Mouse (Mus musculus) bone marrow, adult 2 months (tissue): ENCODE measurements around the gene Mllt1. TPM values are rescaled to one million over a fixed set of nuclear protein-coding genes. Genes with fewer than 3 reads are reported as not detected.

Experiments
- H3K27ac ChIP-seq: fragments of 200-500 bp; 2 replicates; pipeline ENCODE4 v1.5.1; 2012; ENCODE audit warnings: low read depth, mild to moderate bottlenecking, control low read depth, inconsistent platforms, low read length; ENCODE audit not compliant: control insufficient read depth, poor library complexity, insufficient read depth
- H3K4me1 ChIP-seq: fragments of 200-500 bp; 2 replicates; pipeline ENCODE4 v1.6.1; 2011; ENCODE audit warnings: low read length; ENCODE audit not compliant: control insufficient read depth, insufficient read depth
- H3K4me3 ChIP-seq: fragments of 200-500 bp; replicated peaks from 2 replicates; pipeline ENCODE3; 2011; ENCODE audit warnings: mild to moderate bottlenecking, low read depth, low read length, control low read depth; ENCODE audit not compliant: control insufficient read depth
- CTCF ChIP-seq: fragments of 200-500 bp; IDR thresholded peaks from 2 replicates; pipeline ENCODE4 v1.5.1; 2011; ENCODE audit warnings: low read length, control low read depth; ENCODE audit not compliant: control insufficient read depth, insufficient read depth
- POLR2A ChIP-seq: fragments of 200-500 bp; IDR thresholded peaks from 2 replicates; pipeline ENCODE4 v1.6.1; 2011; ENCODE audit warnings: low read depth, mild to moderate bottlenecking, control low read depth, low read length, borderline replicate concordance; ENCODE audit not compliant: control insufficient read depth
- WGBS: fragments of 180-500 bp; shearing (Covaris S2); methylation state at CpG from one replicate; pipeline ENCODE4 v1.1.7; 2018; 5-methylcytosine and 5-hydroxymethylcytosine counted together
- polyA plus RNA-seq: library from polyadenylated mRNA; stranded (reverse); fragments of >200 nt; gene quantifications from 2 replicates; pipeline ENCODE4 v1.2.4, GENCODE M21; 2011; ENCODE audit warnings: low replicate concordance; ENCODE audit not compliant: missing spikeins, insufficient read depth, insufficient read length

Mllt1 gene
- polyA plus RNA-seq, 1 experiment, result 17.3 TPM

DNA sequence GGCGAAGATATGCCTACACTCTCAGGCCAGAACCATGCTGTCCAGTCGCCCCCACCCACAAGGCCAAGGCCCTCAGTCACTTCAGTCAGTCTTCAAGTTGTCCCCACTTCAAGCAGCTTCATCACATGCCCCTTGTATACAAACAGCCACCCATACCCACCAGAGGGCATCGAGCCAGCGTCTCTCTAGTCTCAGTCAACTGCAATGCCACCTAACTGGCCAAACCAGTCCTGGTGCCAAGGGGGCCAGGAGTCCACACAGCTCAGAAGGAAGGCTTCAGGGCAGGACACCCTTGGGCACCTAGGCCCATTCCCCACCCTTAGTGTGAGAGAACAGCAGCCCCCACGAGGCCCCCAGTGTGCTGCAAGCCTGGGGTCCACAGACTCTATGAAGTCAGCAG lies 28.1 kb downstream of the Mllt1 start:
- Histone ChIP-seq H3K4me3 (no peak overlapping the region), H3K27ac (no peak overlapping the region), H3K4me1 (no peaks in the 10 kb centered on the region)
- TF ChIP-seq POLR2A (no peak), CTCF (no peak)
- WGBS, result 89% methylated on average over 5 of the region's 5 CpGs

GRCm38 (mm10) chr17:56906166-56906565 lies 29.0 kb downstream of the Mllt1 start:
- 85% methylated on average over 3 of the region's 3 CpGs for WGBS
- TF ChIP-seq CTCF (no peak), POLR2A (no peak)
- H3K4me1 ChIP-seq, result no peaks in the 10 kb centered on the region

DNA sequence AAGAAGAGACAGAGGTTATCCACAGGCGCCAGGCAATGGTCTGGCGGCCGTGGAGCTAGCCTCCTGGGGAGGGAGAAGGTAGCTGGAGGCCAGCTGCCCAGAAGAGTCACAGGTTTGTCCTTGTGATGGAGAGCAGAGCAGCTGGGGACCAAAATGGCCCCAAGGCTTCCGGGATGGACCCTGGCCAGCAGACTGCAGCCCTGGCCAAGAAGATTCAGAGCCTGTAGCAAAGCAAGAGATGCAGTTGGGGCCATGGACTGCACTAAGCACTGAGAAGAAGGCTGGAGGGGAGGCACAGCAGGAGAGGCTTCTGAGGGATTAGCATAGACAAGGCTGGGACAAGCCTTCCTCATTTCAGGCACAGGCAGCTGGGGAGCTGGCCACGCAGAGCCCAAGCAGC lies 32.5 kb downstream of the Mllt1 start:
- TF ChIP-seq CTCF (no peak), POLR2A (no peak)
- no peak overlapping the region for H3K4me3 ChIP-seq
- 90% methylated on average over 5 of the region's 5 CpGs for WGBS
- H3K27ac ChIP-seq, result no peak overlapping the region
- no peaks in the 10 kb centered on the region for H3K4me1 ChIP-seq

More at GRCm38 (mm10) chr17:56906166-56906565, 29.0 kb downstream of the Mllt1 start:
- Histone ChIP-seq H3K4me3 (no peak overlapping the region), H3K27ac (no peak overlapping the region)

GRCm38 (mm10) chr17:56897630-56898195 lies 37.5 kb downstream of the Mllt1 start:
- TF ChIP-seq POLR2A (no peak), CTCF (peak; percentile 98)
- Histone ChIP-seq H3K4me1 (peaks cover 2% of the 10 kb centered on the region; the same call in 1 of the 2 replicates), H3K4me3 (no peak overlapping the region), H3K27ac (no peak overlapping the region)
- WGBS, result 70% methylated on average over 7 of the region's 7 CpGs

GRCm38 (mm10) chr17:56896513-56897129 lies 38.6 kb downstream of the Mllt1 start:
- no peak for TF ChIP-seq POLR2A
- TF ChIP-seq CTCF, result no peak
- no peak overlapping the region for H3K4me3 ChIP-seq
- 83% methylated on average over 6 of the region's 6 CpGs for WGBS
- H3K27ac ChIP-seq, result no peak overlapping the region
- peaks cover 2% of the 10 kb centered on the region; the same call in 1 of the 2 replicates for H3K4me1 ChIP-seq

DNA sequence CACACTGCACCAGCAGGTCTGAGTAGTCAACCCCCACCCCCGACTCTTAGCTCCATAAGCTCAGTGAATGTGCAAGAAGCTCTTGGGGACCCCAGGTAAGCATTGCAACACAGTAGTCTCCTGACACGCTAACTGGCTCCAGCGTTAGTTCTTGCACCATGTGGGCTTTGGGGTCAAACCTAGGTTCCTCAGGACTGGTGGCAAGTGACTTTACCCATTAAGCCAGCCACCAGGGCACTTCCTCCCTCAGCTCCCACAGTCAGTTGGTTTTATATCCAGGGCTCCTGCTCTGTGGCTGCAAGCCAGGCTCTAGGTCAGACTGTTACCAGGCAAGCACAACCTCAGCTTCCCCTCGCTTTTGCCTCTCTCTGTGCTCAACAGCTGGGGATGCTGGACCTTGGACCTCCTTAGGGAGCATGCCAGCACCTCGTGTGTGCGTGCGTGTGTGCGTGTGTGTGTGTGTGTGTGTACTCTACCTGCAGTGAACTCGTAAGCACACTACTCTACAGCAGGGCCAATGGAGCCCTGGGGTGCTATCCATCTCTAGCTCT lies 39.8 kb downstream of the Mllt1 start:
- 56% methylated on average over 9 of the region's 9 CpGs for WGBS
- H3K4me3 ChIP-seq, result no peak overlapping the region
- TF ChIP-seq POLR2A, result no peak
- no peak for TF ChIP-seq CTCF
- H3K4me1 ChIP-seq, result peaks cover 3% of the 10 kb centered on the region; the same call in 1 of the 2 replicates
- no peak overlapping the region for H3K27ac ChIP-seq

DNA sequence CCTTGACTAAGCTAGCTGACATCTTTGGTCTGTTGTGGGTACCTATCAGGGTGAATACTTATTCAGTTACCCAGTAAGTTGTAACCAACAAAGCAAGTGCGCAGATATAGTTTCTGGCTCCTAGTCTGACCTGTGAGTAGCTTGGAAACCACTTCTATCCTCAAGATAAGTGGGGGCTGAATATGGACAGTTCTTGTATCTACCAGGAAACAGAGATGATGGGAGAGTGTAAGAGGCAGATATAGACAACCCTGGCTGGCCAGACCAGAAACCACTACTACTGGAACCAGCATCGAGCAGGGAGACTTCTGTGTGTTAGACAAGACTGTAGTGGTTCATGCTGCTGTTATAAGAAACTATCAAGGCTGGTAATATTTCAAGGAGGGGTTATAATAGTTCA lies 45.2 kb downstream of the Mllt1 start:
- TF ChIP-seq CTCF, result no peak
- no peak for TF ChIP-seq POLR2A
- Histone ChIP-seq H3K4me1 (peaks cover 2% of the 10 kb centered on the region; the same call in 1 of the 2 replicates), H3K4me3 (no peak overlapping the region), H3K27ac (peak overlapping the region; percentile 38; the same call in 1 of the 2 replicates)
- WGBS, result 58% methylated on average over 2 of the region's 2 CpGs

GRCm38 (mm10) chr17:56888050-56888449 lies 47.2 kb downstream of the Mllt1 start:
- no peak for TF ChIP-seq POLR2A
- no peak for TF ChIP-seq CTCF
- H3K27ac ChIP-seq, result no peak overlapping the region

More at GRCm38 (mm10) chr17:56888050-56888449, 47.2 kb downstream of the Mllt1 start:
- no peak overlapping the region for H3K4me3 ChIP-seq
- H3K4me1 ChIP-seq, result peaks cover 4% of the 10 kb centered on the region
- WGBS, result 73% methylated on average over 2 of the region's 3 CpGs
